Mouse (Mus musculus) thymus, postnatal 4 days (tissue): Measurements from ENCODE around the gene Abhd15.
"Not testable (repeated sequence)": the region's sequence is repeated elsewhere in the genome, so short reads cannot be mapped to it uniquely, and the experiment has no call there.

Source experiments
- DNase-seq: peaks from one replicate; pipeline ENCODE4 v3.0.0; 2021

Gene Abhd15

DNA sequence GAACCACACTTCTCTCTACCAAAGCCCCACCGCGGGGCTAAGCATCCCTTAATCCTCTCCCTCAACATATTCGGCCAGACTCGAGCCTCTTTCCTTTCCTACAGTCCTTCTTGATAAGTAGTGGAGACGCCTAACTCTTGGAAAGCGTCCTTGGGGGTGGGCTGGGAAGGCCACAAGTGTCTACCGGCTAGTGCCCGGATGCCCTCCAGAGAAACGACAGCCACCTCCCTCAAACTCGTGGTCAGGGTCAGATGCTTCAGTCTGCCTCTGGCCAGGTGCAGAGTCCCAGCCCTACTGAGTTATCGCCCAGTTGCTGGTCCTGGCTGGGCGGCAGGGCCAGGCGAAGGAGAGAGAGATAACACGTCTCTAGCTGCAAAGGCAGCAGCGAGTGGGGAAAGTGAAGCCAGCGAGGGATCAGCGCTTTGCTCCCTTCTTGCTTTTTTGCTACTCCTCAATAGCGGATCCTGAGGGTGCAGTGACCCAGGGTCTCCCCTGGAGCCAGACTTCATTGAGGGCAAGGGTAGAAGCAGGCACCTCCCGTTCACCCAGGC lies 565 bp upstream of the Abhd15 start:
- DNase-seq = no peak

DNA sequence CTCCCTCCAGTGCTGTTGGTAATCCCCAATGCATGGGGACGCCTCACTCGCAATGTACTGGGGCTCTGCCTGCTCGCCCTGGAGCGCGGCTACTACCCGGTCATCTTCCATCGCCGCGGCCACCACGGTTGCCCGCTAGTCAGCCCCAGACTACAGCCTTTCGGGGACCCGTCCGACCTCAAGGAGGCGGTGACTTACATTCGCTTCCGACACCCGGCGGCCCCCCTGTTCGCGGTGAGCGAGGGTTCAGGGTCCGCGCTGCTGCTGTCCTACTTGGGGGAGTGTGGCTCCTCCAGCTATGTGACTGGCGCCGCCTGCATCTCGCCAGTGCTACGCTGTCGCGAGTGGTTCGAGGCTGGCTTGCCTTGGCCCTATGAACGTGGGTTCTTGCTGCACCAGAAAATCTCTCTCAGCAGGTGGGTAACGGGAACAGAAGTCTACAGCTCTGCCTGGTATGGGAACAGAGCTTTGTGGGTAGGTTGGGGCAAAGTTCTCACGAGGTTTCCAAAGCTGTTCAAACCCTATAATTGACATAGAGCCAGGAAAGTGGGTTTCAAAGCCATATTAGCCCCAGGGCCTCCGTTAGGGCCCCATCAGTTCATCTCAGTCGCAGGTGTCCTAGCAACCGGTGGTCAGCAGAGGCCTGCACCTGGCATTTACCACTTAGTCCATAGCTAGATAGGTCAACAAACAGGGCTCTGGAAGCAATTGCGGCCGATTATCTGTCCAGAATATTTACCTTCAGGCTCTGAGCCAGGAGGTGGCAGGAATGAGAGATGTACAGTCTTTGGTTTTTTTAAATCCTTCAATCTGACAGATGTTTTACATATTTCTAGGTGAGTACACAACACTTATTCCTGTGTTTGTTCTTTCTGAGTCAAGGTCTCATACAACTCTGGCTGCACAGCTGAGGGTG lies 974 bp downstream of the Abhd15 start, which contains the start of gene Trp53i13:
Gene Trp53i13 (minus strand): TSS at position 344 of the 916 bp plus-strand sequence.
- DNase-seq = peak; percentile 72

DNA sequence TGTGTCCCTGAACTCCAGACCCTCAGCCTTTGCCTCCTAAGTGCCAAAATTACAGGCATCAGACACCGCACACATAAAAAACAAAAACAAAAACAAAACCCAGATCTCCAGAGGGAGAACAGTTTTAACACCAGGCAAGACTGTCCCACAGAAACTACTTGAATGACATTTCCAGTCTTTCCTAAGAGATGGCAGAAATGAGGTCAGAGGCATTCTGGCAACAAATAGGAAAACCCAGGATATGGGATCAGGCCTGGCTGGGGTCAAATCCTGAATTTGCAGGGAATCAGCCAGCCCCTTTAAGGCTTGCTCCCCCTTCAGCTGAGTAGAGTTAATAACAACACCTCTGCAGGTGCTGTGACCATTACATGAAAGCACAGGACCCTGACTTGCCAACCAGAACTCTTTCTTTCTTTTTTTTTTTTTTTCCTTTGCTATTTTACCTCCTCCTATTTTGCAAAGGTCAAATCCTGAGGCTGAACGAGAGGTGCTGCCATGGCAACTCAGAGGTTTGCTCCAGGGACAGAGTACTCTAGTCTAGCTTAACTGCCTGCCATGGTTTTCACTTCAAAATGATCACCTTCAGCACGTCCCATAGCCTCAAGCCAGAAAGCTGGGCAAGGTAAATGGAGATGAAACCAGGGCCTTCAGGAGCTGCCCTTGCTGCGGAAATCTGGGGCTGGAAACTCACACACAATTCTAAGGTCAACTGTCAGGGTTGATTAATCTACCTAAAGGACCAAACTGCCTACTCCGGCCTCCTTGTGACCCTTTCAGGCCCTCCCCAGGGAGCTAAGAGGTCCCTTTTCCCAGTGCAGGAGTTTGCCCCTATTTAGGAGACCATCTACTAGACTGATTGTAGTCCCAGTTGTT lies 1.9 kb downstream of the Abhd15 start:
- peak; percentile 17 for DNase-seq

DNA sequence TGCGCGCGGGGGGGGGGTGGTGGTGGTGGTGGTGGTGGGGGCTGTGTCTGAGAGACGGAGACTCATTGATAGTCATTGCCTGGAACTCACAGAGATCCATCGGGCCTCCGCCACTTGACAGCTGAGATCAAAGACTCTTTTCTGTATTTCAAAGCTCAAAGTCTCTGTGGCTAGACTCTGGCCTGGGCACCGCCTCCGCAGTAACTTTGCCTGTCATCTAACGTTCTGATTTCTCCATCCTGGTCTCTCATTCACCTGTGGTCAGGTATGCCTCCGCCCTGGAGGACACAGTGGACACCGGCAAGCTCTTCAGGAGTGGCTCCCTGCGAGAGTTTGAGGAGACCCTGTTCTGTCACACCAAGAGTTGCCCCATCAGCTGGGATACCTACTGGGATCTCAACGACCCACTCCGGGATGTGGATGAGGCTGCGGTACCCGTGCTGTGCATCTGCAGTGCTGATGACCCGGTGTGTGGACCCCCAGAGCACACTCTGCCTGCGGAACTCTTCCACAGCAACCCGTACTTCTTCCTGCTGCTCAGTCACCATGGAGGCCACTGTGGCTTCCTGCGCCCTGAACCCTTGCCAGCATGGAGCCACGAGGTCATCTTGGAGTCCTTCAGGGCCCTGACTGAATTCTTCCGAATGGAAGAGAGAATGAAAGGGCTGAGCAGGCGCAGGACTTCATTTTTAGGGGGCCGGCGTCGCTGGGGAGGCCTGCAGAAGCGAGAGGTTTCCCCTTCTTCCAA lies 3.3 kb downstream of the Abhd15 start:
- DNase-seq = peak; percentile 69

DNA sequence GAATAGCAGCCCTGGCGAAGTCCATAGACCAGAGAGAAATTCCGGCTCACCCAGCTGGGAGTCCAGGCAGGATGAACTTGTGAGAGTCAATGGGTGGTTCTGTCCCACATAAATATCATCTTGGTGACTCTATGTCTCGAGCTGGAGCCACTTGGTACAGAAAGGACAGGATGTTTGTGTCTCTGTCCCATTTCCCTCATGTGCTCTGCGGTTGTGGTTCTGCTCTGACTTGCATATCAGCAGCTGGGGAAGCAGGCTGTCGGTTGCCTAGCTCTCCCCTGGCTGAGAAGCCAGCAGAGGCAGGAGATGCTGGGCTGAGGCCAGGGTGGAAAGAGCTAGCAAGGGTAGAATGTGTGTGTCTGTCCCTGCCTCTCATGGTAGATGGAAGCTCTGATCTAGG lies 4.1 kb downstream of the Abhd15 start, which contains the start of gene Gm10392:
Gene Gm10392 (minus strand): TSS at position 156 of the 400 bp plus-strand sequence.
- peak; percentile 82 for DNase-seq

DNA sequence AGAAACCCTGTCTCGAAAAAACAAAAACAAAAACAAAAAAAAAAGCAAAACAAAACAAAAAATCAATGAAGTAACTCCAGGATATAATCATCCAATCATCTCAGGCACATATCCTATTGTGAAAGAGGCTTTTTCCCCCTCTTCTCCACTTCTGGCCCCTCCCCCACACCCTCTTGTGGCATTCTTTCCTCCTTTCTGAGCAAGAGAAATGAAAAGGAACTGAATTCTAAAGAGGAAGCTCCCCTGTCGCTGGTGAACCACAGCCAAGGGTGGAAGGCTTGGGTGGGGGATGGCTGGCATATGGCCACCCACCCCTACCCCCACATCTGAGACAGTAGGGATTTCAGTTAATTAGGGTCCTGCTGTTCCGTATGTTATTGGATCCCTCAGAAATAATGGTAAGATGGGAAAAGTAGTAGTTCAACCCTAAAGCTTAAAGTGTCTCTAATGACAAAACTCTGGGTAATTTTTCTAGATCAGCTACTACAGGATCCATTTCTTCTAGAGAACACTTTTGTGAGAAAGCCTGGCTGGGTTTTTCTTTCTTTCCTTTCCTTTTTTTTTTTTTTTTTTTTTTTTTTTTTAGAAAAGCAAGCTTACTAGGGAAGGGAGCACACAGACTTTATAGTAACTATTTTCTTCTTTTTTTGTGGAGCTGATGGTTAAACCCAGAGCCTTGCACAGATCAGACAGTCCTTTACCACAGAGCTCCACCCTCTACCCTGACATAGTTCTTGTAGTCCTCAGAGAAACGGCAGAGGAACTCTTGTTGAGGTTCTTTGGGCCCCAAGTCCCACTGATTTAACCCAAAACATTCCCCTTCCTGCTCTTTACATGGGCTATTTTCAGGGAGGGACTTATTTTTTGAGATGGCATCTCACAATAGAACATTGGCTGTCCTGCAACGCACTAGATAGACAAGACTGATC lies 5.9 kb downstream of the Abhd15 start:
- peak; percentile 75 for DNase-seq

DNA sequence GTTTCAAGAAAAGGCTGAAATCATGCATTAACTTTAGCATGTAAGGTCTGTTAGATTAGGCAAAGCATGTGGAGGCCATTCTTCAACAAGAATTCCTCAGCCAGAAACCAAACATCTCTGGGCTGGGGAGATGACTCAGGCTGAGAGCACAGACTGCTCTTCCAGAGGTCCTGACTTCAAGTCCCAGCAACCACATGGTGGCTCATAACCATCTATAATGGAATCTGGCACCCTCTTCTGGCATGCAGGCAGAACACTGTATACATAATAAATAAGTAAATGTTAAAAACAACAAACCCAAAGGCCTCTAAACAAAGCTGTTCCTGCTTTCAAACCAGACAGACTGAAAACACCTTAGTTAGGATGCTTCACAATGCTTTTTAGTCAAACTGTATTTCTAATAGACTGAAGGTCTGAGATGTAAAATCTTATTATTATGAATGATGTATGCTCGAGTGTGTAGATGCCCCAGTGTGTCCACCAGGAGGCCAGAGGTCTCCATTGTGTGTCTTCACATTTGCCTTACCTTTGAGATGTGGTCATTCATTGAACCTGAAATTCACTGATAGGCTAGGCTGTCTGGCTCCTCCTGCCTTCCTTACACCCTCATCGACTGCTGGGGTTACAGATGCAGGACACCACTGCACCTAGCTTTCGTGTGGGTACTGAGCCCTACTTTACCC lies 11.0 kb downstream of the Abhd15 start:
- no peak for DNase-seq

DNA sequence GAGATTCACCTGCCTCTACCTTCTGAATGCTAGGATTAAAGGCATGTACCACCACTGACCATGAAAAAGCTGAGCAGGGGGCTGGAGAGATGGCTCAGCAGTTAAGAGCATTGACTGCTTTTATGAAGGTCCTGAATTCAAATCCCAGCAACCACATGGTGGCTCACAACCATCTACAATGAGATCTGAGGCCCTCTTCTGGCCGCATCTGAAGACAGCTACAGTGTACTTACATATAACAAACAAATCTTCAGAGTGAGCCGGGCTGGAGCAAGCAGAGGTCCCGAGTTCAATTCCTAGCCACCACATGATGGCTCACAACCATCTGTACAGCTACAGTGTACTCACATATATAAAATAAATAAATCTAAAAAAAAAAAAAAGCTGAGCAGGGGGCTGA lies 13.5 kb downstream of the Abhd15 start:
- DNase-seq = not testable (repeated sequence)

DNA sequence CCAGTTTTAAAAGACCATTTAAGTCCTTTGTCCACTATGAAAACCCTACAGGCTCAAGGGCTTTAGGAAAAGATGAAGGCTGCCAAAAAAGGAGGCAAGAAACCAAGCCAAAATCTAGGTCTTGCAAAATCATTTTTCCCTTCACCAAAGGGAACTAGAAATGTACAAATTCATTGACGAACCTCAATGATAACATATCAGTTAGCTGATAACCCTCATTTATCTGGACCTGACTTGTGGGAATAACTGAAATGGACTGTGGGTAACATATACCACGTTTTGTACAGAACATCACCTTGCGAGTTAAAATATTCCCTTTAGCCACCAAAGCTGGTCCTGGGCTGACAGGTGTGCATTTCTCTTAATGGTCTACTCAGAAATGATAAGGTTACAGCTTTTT lies 14.7 kb downstream of the Abhd15 start:
- DNase-seq = no peak

DNA sequence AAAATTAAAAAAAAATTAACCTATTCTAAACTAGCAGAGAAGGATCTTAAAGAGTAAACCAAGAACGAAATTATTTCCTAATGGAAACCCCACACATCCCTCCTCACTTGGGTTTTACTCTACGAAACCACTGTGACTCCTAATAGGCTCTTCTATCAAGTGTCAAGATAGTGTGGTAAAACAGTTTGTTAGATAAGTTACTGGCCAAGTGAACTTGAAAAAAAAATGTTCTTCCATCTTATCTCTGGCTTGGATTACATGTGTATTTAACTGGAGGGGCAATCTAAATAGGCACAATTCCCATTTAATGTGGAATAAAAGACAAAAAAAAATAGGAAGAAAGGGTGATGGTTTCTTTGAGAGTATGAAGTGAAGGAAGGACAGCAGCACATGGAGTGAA lies 15.9 kb downstream of the Abhd15 start:
- no peak for DNase-seq

DNA sequence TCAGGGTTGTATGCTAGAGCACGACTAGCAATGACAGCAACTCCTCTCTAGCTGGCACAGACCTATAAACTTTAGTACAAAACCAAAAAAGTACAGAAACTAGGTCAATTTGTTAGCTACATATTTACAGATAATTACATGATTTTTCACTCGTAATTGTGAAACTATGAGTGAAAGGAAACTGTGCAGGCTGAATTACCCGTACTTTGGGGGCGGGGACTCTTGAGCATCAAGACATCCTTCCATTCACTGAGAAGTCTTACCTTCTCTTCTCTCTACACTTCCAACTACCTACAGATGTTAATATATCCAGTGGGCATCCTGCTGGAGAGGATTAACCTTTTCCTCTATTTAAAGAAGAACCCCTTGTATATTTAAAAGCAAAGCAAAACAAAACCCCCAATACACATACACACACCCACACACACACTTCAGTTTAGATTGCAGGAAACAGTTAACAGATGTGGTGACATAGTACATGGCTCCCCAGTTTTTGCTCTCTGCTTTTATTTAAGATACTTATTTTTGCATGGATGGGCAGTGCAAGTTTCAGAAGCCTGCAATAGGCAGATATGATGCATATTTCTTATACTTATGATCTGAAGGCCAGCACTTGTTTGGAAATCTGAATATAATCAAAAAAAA lies 17.4 kb downstream of the Abhd15 start:
- DNase-seq = no peak

DNA sequence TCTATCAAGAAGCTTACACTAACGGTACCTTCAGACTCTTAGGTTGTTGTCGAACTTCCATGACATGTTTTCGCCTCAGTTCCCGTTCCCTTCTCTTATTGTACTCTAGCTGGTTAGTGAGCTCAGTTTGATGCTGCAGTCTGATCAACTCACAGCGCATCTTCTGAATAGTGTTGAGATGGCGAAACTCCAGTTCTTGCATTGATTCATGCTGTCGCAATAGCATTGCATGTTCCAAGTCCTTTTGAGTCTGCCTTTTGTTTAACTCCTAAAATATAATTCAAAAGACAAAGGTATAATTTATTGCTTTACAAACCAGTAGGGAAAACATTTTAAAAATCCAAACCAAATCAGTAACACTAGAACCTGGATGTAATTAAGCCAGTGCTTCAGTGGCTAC lies 30.3 kb downstream of the Abhd15 start:
- no peak for DNase-seq

DNA sequence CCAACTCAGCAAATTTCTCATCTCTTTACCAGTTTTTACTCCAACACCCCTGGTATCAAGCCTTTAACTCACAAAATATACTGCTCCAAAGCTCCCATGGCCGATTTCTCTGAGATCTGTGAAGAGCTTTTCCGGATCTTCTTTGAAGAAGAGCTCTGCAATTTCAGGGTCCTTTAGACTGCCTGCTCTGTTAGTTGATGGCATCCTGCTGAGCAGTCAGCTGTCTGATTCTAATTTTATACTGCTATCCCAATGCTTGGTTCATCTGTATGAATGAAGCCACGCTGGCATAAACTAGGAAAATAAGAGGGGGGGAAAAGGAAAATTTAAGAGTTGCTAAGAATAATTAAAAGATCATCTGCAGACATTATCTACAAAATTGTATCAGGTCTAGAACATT lies 70.3 kb downstream of the Abhd15 start:
- no peak for DNase-seq
